Mouse (Mus musculus) kidney, postnatal 0 days (tissue): ENCODE measurements at regions not wholly inside any gene's neighbourhood (a gene's known extent, or its start where the extent isn't known, plus 50 kb on each side); places are given as distances from the start of the nearest gene placed in this dataset.

ENCODE experiments used
- ATAC-seq: fragments of 200-750 bp; cut with Nextera tagmentation; replicated peaks from 2 replicates; pipeline ENCODE4 v1.8.0; 2017; ENCODE audit warnings: low read depth, moderate number of reproducible peaks, moderate TSS enrichment, moderate library complexity; ENCODE audit not compliant: low FRiP score
- DNase-seq: peaks from one replicate; pipeline ENCODE4 v3.0.0-alpha.2; 2016; ENCODE audit warnings: low spot score
- H3K27ac ChIP-seq: fragments of 300-500 bp; sonication (generic); 2 replicates; pipeline ENCODE4 v1.5.1; 2014; ENCODE audit warnings: mild to moderate bottlenecking
- H3K27me3 ChIP-seq: fragments of 300-500 bp; sonication (generic); 2 replicates; pipeline ENCODE4 v1.6.1; 2014; ENCODE audit warnings: low read length, mixed read lengths; ENCODE audit not compliant: insufficient read depth
- H3K36me3 ChIP-seq: fragments of 300-500 bp; sonication (generic); 2 replicates; pipeline ENCODE4 v1.6.1; 2014; ENCODE audit warnings: low read length, mixed read lengths; ENCODE audit not compliant: insufficient read depth
- H3K4me1 ChIP-seq: fragments of 300-500 bp; sonication (generic); replicated peaks from 2 replicates; pipeline ENCODE4 v1.6.1; 2014; ENCODE audit warnings: antibody characterized with exemption, low read length, mixed read lengths; ENCODE audit not compliant: insufficient read depth
- H3K4me2 ChIP-seq: fragments of 300-500 bp; sonication (generic); 2 replicates; pipeline ENCODE4 v1.6.1; 2014; ENCODE audit warnings: mild to moderate bottlenecking, low read length, moderate library complexity, mixed read lengths
- H3K4me3 ChIP-seq: fragments of 300-500 bp; sonication (generic); replicated peaks from 2 replicates; pipeline ENCODE4 v1.5.1; 2014; ENCODE audit warnings: low read depth, low read length
- H3K9ac ChIP-seq: fragments of 300-500 bp; sonication (generic); 2 replicates; pipeline ENCODE4 v1.6.1; 2014; ENCODE audit warnings: low read depth, low read length
- H3K9me3 ChIP-seq: fragments of 300-500 bp; sonication (generic); replicated peaks from 2 replicates; pipeline ENCODE4 v1.6.1; 2016; ENCODE audit warnings: low read length, inconsistent platforms, mixed read lengths
- CTCF ChIP-seq: IDR thresholded peaks from 2 replicates; pipeline ENCODE4 v1.5.1; 2016; ENCODE audit warnings: antibody characterized with exemption, low read depth, mild to moderate bottlenecking, moderate library complexity
- WGBS: fragments of 180-500 bp; shearing (Covaris S2); extraction: QIAGEN DNeasy Blood & Tissue Kit; methylation state at CpG from one replicate; pipeline ENCODE4 v1.1.7; 2014; 5-methylcytosine and 5-hydroxymethylcytosine counted together

- Histone ChIP-seq H3K4me1 (no peaks in the 10 kb centered on the region), H3K27ac (no peak overlapping the region), H3K9me3 (no peaks in the 10 kb centered on the region), H3K4me3 (no peak overlapping the region), H3K36me3 (no peaks in the 10 kb centered on the region), H3K4me2 (no peak overlapping the region), H3K27me3 (no peaks in the 10 kb centered on the region), H3K9ac (no peak overlapping the region)
- WGBS: 48% methylated on average over 3 of the region's 3 CpGs
- DNase-seq (no peak), ATAC-seq (no peak)
- no peak for TF ChIP-seq CTCF
These were observed 148.9 kb downstream of the Bcl11a start for GRCm38 (mm10) chr11:24226755-24227154.

GRCm38 (mm10) chr11:24233376-24233775 is 155.5 kb downstream of the Bcl11a start:
- Histone ChIP-seq H3K36me3 (no peaks in the 10 kb centered on the region), H3K27me3 (no peaks in the 10 kb centered on the region), H3K9ac (no peak overlapping the region), H3K27ac (no peak overlapping the region), H3K4me3 (no peak overlapping the region), H3K9me3 (no peaks in the 10 kb centered on the region), H3K4me1 (no peaks in the 10 kb centered on the region), H3K4me2 (no peak overlapping the region)
- WGBS: 74% methylated on average over 11 of the region's 11 CpGs
- no peak for ATAC-seq
- TF ChIP-seq CTCF: no peak
- no peak for DNase-seq

GRCm38 (mm10) chr11:24233821-24234220 is 156.0 kb downstream of the Bcl11a start:
- no peaks in the 10 kb centered on the region for H3K36me3 ChIP-seq
- no peaks in the 10 kb centered on the region for H3K27me3 ChIP-seq
- H3K9me3 ChIP-seq: no peaks in the 10 kb centered on the region
- H3K4me2 ChIP-seq: no peak overlapping the region
- H3K4me3 ChIP-seq: no peak overlapping the region
- no peak overlapping the region for H3K27ac ChIP-seq
- WGBS: 29% methylated on average over 9 of the region's 9 CpGs
- no peaks in the 10 kb centered on the region for H3K4me1 ChIP-seq
- TF ChIP-seq CTCF: no peak
- H3K9ac ChIP-seq: no peak overlapping the region
- no peak for ATAC-seq
- no peak for DNase-seq

GRCm38 (mm10) chr11:24234422-24234821 is 156.6 kb downstream of the Bcl11a start:
- no peak overlapping the region for H3K4me3 ChIP-seq
- H3K9ac ChIP-seq: no peak overlapping the region
- H3K27ac ChIP-seq: no peak overlapping the region
- WGBS: 73% methylated on average over 3 of the region's 3 CpGs
- H3K27me3 ChIP-seq: no peaks in the 10 kb centered on the region
- DNase-seq: no peak
- no peak for TF ChIP-seq CTCF
- H3K4me1 ChIP-seq: no peaks in the 10 kb centered on the region
- no peaks in the 10 kb centered on the region for H3K36me3 ChIP-seq
- ATAC-seq: no peak
- no peaks in the 10 kb centered on the region for H3K9me3 ChIP-seq
- no peak overlapping the region for H3K4me2 ChIP-seq

- no peak overlapping the region for H3K4me2 ChIP-seq
- no peak overlapping the region for H3K27ac ChIP-seq
- ATAC-seq (no peak), DNase-seq (no peak)
- H3K36me3 ChIP-seq: no peaks in the 10 kb centered on the region
- no peaks in the 10 kb centered on the region for H3K27me3 ChIP-seq
- H3K9ac ChIP-seq: no peak overlapping the region
- TF ChIP-seq CTCF: no peak
- no peak overlapping the region for H3K4me3 ChIP-seq
- H3K4me1 ChIP-seq: no peaks in the 10 kb centered on the region
- H3K9me3 ChIP-seq: no peaks in the 10 kb centered on the region
- WGBS: 80% methylated on average over 4 of the region's 4 CpGs
These were observed 157.5 kb downstream of the Bcl11a start for GRCm38 (mm10) chr11:24235326-24235725.

GRCm38 (mm10) chr11:24239631-24240030 is 161.8 kb downstream of the Bcl11a start:
- Histone ChIP-seq H3K36me3 (no peaks in the 10 kb centered on the region), H3K4me1 (no peaks in the 10 kb centered on the region), H3K4me2 (no peak overlapping the region), H3K4me3 (no peak overlapping the region), H3K9me3 (no peaks in the 10 kb centered on the region), H3K9ac (no peak overlapping the region), H3K27ac (no peak overlapping the region), H3K27me3 (no peaks in the 10 kb centered on the region)
- TF ChIP-seq CTCF: no peak
- DNase-seq: no peak
- no peak for ATAC-seq
- 72% methylated on average over 6 of the region's 6 CpGs for WGBS

GRCm38 (mm10) chr11:24242096-24242495 is 164.2 kb downstream of the Bcl11a start:
- Histone ChIP-seq H3K4me1 (no peaks in the 10 kb centered on the region), H3K9ac (no peak overlapping the region), H3K36me3 (no peaks in the 10 kb centered on the region), H3K4me3 (no peak overlapping the region), H3K27ac (no peak overlapping the region), H3K4me2 (no peak overlapping the region), H3K27me3 (no peaks in the 10 kb centered on the region), H3K9me3 (no peaks in the 10 kb centered on the region)
- DNase-seq: no peak
- no peak for TF ChIP-seq CTCF
- 43% methylated on average over 4 of the region's 4 CpGs for WGBS
- ATAC-seq: no peak
